Mouse (Mus musculus) stomach, embryonic 14.5 days (tissue): ENCODE data around the gene Ttll5. TPM values are rescaled to one million over a fixed set of nuclear protein-coding genes. Genes with fewer than 3 reads are reported as not detected.

Experiments used
- ATAC-seq: fragments of 200-750 bp; cut with Nextera tagmentation; 2 replicates; pipeline ENCODE4 v1.8.0; 2017; ENCODE audit warnings: low read depth, moderate TSS enrichment; ENCODE audit not compliant: insufficient number of reproducible peaks, insufficient read depth, low FRiP score
- H3K27ac ChIP-seq: fragments of 300-500 bp; sonication (generic); 2 replicates; pipeline ENCODE4 v1.5.1; 2014; ENCODE audit warnings: mild to moderate bottlenecking, low read length, moderate library complexity, mixed read lengths
- H3K27me3 ChIP-seq: fragments of 300-500 bp; sonication (generic); 2 replicates; pipeline ENCODE4 v1.6.1; 2014; ENCODE audit warnings: low read length, control low read depth, mixed read lengths; ENCODE audit not compliant: control insufficient read depth, insufficient read depth
- H3K36me3 ChIP-seq: fragments of 300-500 bp; sonication (generic); 2 replicates; pipeline ENCODE4 v1.6.1; 2014; ENCODE audit warnings: mild to moderate bottlenecking, control low read depth, low read length, moderate library complexity, mixed read lengths; ENCODE audit not compliant: control insufficient read depth, insufficient read depth
- H3K4me1 ChIP-seq: fragments of 300-500 bp; sonication (generic); 2 replicates; pipeline ENCODE4 v1.6.1; 2014; ENCODE audit warnings: low read length, control low read depth, mixed read lengths; ENCODE audit not compliant: control insufficient read depth, insufficient read depth
- H3K4me2 ChIP-seq: fragments of 300-500 bp; sonication (generic); replicated peaks from 2 replicates; pipeline ENCODE4 v1.6.1; 2014; ENCODE audit warnings: low read depth, low read length, control low read depth
- H3K4me3 ChIP-seq: fragments of 300-500 bp; sonication (generic); 2 replicates; pipeline ENCODE4 v1.5.1; 2014; ENCODE audit warnings: low read depth, low read length, control low read depth
- H3K9ac ChIP-seq: fragments of 300-500 bp; sonication (generic); replicated peaks from 2 replicates; pipeline ENCODE4 v1.6.1; 2014; ENCODE audit warnings: low read depth, mild to moderate bottlenecking, control low read depth, low read length, moderate library complexity, mixed read lengths
- H3K9me3 ChIP-seq: fragments of 300-500 bp; sonication (generic); 2 replicates; pipeline ENCODE4 v1.6.1; 2016; ENCODE audit warnings: low read depth, low read length, control low read depth; ENCODE audit not compliant: control insufficient read depth
- WGBS: fragments of 180-500 bp; shearing (Covaris S2); extraction: QIAGEN DNeasy Blood & Tissue Kit; methylation state at CpG from one replicate; pipeline ENCODE4 v1.1.7; 2014; 5-methylcytosine and 5-hydroxymethylcytosine counted together
- polyA plus RNA-seq: library from polyadenylated mRNA; unstranded; fragments of >200 nt; fragmentation: Nextera tagmentation; extraction: Ambion mirVana; gene quantifications from 2 replicates; pipeline ENCODE4 v1.2.1, GENCODE M21; 2014

Ttll5 gene
- polyA plus RNA-seq, 1 experiment from 2014 or later, result 17.7 TPM

DNA sequence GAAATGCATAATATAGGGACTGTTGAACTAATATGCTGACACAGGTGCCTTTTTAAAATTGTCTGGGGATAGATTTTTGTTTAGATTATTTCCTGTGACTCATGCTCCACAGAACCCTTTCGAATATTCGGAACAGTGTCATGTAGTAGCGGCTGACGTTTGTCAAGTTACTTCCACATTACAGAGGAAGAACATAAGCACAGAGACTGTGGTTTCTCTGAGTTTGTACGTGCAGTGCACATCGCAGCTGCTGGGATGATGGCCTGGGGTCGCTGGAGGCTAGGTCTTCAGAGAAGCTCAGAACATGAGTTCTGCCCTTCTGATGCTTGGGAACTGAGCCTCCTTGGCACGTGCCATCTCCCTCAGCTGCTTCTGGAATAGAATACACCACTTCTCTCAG, 222.9 kb downstream of the Ttll5 start:
- H3K36me3 ChIP-seq, result no peaks in the 10 kb centered on the region
- no peak overlapping the region for H3K4me3 ChIP-seq
- H3K9ac ChIP-seq, result no peak overlapping the region
- H3K4me2 ChIP-seq, result no peak overlapping the region
- 72% methylated on average over 8 of the region's 8 CpGs for WGBS
- no peaks in the 10 kb centered on the region for H3K27me3 ChIP-seq
- no peaks in the 10 kb centered on the region for H3K4me1 ChIP-seq
- no peak for ATAC-seq
- H3K27ac ChIP-seq, result no peak overlapping the region
- H3K9me3 ChIP-seq, result no peaks in the 10 kb centered on the region; the same call in 1 of the 2 replicates

- H3K4me2 ChIP-seq, result no peak overlapping the region
- H3K9ac ChIP-seq, result no peak overlapping the region
- H3K36me3 ChIP-seq, result no peaks in the 10 kb centered on the region
- ATAC-seq, result no peak
- 72% methylated on average over 6 of the region's 6 CpGs for WGBS
- no peak overlapping the region for H3K4me3 ChIP-seq
- no peaks in the 10 kb centered on the region for H3K27me3 ChIP-seq
- H3K9me3 ChIP-seq, result no peaks in the 10 kb centered on the region
- no peak overlapping the region for H3K27ac ChIP-seq
- no peaks in the 10 kb centered on the region for H3K4me1 ChIP-seq
These were observed 225.4 kb downstream of the Ttll5 start for GRCm38 (mm10) chr12:86049813-86050212.

DNA sequence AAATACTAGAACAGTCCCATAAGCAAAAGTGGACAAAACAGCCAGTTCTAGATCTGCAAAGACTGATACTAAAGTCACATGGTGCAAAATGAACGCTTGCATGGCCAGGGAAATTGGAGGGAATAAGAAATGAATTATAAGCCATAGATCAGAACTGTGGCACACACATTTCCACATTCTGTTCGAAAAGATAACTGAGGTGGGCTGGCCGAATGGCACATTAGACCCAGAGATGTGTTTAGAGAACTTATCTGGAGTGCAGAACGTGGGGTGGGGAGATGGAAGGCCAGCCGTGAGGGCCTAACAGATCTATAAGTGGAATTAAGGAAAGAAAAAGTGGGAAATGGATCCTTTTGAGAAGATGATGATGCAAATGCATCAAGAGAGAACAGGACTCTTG, 227.0 kb downstream of the Ttll5 start:
- H3K9ac ChIP-seq, result no peak overlapping the region

DNA sequence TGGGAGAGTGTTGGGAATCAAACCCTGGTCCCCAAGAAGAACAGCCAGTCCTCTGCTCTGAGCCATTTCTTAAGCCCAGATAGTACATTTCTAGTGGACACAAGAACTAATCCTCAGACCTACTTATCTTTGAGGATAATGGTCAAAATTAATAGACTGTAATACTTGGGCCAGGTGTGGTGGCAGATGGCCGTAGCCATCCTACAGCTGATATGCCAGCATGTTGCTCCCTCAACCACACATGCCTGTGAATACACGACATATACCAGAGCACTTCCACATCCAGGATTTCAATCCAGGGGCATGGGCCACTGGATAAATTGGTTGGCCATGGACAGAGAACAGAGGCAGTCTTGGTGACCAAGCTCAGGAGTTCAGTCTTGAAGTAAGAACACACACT, 230.8 kb downstream of the Ttll5 start:
- no peaks in the 10 kb centered on the region for H3K9me3 ChIP-seq
- no peak overlapping the region for H3K4me2 ChIP-seq
- WGBS, result 97% methylated on average over 2 of the region's 2 CpGs
- no peak overlapping the region for H3K27ac ChIP-seq
- no peaks in the 10 kb centered on the region for H3K36me3 ChIP-seq
- no peaks in the 10 kb centered on the region for H3K4me1 ChIP-seq
- no peak for ATAC-seq
- H3K4me3 ChIP-seq, result no peak overlapping the region
- H3K27me3 ChIP-seq, result no peaks in the 10 kb centered on the region
- no peak overlapping the region for H3K9ac ChIP-seq

More for the DNA sequence above, 227.0 kb downstream of the Ttll5 start:
- Histone ChIP-seq H3K9me3 (no peaks in the 10 kb centered on the region), H3K4me3 (no peak overlapping the region), H3K4me2 (no peak overlapping the region), H3K27me3 (no peaks in the 10 kb centered on the region), H3K4me1 (no peaks in the 10 kb centered on the region), H3K36me3 (no peaks in the 10 kb centered on the region), H3K27ac (no peak overlapping the region)
- 82% methylated on average over 5 of the region's 5 CpGs for WGBS
- ATAC-seq, result no peak

DNA sequence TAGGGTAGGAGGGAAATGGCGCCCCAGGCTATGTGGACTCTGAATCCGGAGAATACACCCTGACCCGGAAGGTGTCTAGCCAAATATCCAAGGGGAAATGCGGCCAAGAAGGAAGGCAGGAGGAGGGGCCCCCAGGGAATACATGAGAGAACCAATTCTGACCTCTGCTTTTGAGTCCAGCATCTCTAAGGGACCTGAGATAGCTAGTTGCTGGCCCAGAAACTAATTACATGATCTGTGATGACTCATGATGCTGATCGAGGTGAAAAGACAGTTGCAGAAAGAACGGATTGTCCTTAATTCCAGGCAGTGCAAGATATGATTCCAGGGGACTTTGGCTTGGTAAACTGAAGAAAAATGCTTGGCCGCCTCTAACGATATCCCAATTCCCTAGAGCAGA, 232.5 kb downstream of the Ttll5 start:
- Histone ChIP-seq H3K36me3 (no peaks in the 10 kb centered on the region), H3K9me3 (no peaks in the 10 kb centered on the region), H3K4me2 (no peak overlapping the region), H3K9ac (no peak overlapping the region), H3K27me3 (no peaks in the 10 kb centered on the region), H3K4me3 (no peak overlapping the region), H3K27ac (no peak overlapping the region), H3K4me1 (no peaks in the 10 kb centered on the region)
- WGBS, result 90% methylated on average over 8 of the region's 8 CpGs
- ATAC-seq, result no peak

GRCm38 (mm10) chr12:86057516-86057915, 233.1 kb downstream of the Ttll5 start:
- Histone ChIP-seq H3K4me3 (no peak overlapping the region), H3K27me3 (no peaks in the 10 kb centered on the region), H3K9ac (no peak overlapping the region), H3K27ac (no peak overlapping the region), H3K9me3 (no peaks in the 10 kb centered on the region), H3K36me3 (peaks cover 5% of the 10 kb centered on the region), H3K4me2 (no peak overlapping the region), H3K4me1 (no peaks in the 10 kb centered on the region)
- WGBS, result 88% methylated on average over 8 of the region's 8 CpGs
- no peak for ATAC-seq

GRCm38 (mm10) chr12:86059341-86059740, 234.9 kb downstream of the Ttll5 start:
- 44% methylated on average over 6 of the region's 6 CpGs for WGBS
- Histone ChIP-seq H3K9ac (no peak overlapping the region), H3K36me3 (peaks cover 6% of the 10 kb centered on the region), H3K9me3 (no peaks in the 10 kb centered on the region), H3K4me3 (no peak overlapping the region), H3K27ac (no peak overlapping the region), H3K4me2 (no peak overlapping the region), H3K4me1 (no peaks in the 10 kb centered on the region), H3K27me3 (no peaks in the 10 kb centered on the region)
- no peak for ATAC-seq

GRCm38 (mm10) chr12:86064796-86065195, 240.3 kb downstream of the Ttll5 start:
- Histone ChIP-seq H3K4me1 (no peaks in the 10 kb centered on the region), H3K36me3 (peaks cover 6% of the 10 kb centered on the region), H3K9me3 (no peaks in the 10 kb centered on the region), H3K27ac (no peak overlapping the region), H3K27me3 (no peaks in the 10 kb centered on the region), H3K4me2 (no peak overlapping the region), H3K9ac (no peak overlapping the region), H3K4me3 (no peak overlapping the region)
- ATAC-seq, result no peak

GRCm38 (mm10) chr12:86071432-86071831, 247.0 kb downstream of the Ttll5 start:
- no peak overlapping the region for H3K4me2 ChIP-seq
- peaks cover 4% of the 10 kb centered on the region; the same call in 1 of the 2 replicates for H3K4me1 ChIP-seq
- 86% methylated on average over 6 of the region's 6 CpGs for WGBS
- H3K9me3 ChIP-seq, result no peaks in the 10 kb centered on the region
- no peak overlapping the region for H3K4me3 ChIP-seq
- ATAC-seq, result no peak
- H3K9ac ChIP-seq, result no peak overlapping the region
- H3K27ac ChIP-seq, result no peak overlapping the region
- H3K36me3 ChIP-seq, result no peaks in the 10 kb centered on the region
- no peaks in the 10 kb centered on the region for H3K27me3 ChIP-seq
